Mouse (Mus musculus): ENCODE data around the gene Habp4.
A peak's percentile ranks its signal among the peaks of the same experiment; 100 is the strongest.

The Habp4 gene

DNA sequence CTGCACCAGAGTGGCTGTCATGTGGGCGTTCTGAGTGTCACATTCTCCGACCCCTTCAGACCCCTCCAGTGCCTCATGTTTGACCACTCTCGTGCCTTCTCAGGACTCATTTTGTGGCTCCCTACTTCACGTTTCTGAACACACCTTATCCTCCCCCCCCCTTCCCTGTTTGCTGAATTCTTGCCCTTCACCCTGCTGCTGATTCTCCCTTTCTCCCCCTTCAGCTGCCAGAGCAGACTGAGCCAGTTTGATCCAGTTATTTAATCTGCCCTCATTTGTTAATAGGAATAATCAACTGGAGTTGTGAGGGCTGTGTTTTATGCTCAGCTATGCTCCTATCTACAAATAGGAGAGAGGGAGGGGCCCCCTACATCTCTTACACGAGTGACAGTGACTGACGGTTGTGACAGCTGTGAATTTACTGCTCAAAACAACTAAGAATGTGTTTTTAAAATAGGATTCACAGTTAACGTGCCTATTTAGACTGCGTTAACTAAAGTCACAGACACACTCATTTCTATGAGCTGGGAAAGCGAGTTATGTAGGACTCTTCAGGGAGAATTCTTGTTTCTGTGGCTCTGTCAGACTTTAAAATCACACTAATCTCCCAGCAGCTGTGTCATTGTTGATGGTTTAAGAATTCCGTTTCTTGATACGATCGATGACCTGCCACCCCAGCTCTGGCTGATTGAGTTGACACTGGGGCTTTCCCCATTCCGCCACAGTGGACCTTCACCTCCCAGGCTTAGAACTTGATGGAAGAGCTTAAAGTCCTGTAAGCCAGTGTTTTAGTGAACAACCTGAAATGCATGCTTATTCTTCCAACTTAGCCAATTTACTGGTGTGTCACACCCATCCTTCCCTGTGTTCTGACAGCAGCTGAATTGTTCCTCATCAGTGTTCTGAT, 17.4 kb downstream of the Habp4 start:
- DNase-seq = peak; percentile 76

DNA sequence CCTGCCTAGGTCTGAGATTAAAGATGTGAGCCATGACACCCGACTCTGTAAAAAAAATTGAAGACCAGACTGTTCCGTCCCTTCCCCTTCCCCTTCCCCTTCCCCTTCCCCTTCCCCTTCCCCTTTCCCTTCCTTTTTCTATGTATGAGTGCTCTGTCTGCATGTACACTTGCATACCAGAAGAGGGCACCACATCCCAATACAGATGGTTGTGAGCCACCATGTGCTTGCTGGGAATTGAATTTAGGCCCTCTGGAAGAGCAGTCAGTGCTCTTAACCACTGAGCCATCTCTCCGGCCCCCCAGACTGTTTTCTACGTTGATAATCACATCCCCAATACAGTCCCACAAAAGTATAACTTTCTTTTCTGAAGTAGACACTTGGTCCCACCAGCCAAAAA, 18.7 kb downstream of the Habp4 start:
- peak; percentile 52 for DNase-seq

DNA sequence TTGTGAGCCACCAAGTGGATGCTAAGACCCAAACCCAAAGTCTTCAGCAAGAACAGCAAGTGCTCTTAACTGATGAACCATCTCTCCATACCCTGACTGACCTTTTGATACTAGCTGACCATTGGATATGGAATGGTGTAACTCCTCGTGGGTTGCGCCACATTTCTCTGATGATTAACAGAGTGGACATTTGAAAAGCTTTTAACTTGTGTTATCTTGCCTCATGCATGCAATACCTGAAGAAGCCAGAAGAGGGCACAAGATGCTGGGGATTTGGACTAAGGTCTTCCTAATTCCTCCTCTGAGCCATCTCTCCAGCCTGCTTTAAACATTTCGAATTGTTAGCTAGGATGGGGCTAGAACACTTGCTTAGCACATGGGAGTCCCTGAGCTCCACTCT, 19.3 kb downstream of the Habp4 start:
- peak; percentile 71 for DNase-seq

DNA sequence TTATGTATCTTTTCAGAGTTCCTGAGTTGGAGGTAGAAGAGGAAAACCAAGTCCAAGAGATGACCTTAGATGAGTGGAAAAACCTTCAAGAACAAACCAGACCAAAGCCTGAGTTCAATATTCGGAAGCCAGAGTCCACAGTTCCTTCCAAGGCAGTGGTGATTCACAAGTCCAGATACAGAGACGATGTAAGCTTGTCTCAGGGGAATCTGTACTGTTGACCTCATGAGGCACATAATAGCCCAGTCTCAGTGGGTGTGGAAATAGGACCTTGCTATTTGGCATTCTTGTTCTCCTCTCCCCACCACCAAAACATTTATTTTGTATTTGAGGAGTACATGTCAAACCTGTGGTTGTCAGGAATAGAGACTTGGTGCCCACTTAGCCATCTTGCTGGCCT, 20.5 kb downstream of the Habp4 start:
- peak; percentile 81 for DNase-seq

DNA sequence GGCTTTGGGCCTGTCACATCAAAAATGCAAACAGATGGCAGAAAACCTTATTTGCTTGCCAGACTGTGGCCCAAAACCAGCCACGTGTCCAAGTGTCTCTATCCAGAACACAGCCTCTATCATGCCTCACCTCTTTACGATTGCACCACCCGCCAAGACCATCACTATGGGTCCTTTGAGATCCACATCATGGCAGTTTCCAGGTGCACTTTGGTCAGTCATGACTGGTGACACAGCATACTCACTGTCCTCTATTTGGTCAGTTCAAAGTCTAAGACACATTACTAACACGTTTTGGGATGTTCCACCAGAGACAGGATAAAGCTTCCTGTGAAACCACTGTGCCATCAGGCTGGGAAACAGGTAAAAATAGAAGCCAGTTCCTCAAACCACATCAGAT, 22.0 kb downstream of the Habp4 start:
- DNase-seq = peak; percentile 66

DNA sequence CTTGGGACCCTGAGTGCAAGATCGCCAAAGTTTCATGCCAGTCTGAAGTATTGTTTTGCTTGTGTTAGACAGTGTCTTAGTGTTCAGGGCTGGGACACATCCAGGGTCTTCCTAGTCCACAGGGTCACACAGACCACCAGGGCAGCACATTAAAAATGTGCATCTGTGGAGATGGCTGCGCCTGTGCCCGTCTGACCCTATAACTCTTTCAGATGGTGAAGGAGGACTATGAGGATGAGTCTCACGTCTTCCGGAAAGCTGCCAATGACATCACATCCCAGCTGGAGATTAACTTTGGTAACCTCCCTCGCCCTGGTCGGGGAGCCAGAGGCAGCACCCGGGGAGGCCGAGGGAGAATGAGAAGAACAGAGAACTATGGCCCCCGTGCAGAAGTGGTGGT, 22.7 kb downstream of the Habp4 start:
- DNase-seq = peak; percentile 82

DNA sequence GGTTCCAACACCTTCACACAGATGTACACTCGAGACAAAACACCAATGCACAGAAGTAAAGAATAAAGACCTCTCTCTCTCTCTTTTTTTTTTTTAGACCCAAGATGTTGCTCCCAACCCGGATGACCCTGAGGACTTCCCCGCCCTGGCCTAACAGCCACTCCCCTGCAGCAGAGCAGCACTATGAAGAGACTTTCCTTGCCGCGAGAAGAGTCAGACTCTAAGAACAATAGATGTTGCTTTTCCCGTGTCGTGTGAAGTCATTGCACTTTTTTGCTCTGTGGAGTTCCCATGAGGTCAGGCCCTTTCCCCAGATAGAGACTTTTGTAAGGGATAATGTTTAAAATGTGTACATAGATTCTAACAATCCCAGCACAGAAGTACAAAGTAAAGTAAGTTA, 23.6 kb downstream of the Habp4 start:
- peak; percentile 39 for DNase-seq

DNA sequence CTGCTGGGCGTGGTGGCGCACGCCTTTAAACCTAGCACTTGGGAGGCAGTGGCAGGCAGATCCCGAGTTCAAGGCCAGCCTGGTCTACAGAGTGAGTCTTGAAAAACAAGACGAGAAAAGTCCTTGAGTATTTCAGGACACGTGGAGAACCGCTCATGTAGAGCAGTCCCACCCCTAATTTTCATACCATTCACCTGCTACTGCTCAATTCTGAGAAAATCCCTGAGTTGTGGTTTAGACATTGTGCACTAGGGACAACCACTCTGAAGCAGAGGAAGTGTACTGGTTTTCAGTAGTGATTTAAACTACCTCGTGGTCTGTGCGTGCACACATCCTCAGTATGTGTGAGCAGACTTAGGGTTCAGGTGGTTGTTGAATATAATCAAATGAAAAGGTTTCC, 24.0 kb downstream of the Habp4 start:
- DNase-seq = peak; percentile 39

DNA sequence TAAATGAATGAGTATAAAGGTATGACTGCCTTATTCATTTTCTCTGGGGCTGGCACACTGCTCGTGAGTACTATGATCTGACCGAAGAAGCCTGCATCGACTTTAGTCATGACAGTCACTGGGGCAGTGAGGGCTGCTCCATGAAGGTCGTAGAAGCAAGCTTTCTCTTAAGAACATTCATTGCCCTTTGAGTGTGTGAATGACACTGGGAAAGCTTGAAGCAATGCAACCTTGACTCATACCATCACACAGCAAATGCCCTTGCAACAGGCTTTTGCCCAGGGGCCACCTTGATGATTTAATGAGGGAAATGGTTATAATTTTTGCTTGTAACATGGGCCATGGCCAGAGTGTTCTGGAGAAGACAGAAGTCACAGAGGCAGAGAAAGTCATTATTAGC, 24.9 kb downstream of the Habp4 start:
- peak; percentile 63 for DNase-seq

DNA sequence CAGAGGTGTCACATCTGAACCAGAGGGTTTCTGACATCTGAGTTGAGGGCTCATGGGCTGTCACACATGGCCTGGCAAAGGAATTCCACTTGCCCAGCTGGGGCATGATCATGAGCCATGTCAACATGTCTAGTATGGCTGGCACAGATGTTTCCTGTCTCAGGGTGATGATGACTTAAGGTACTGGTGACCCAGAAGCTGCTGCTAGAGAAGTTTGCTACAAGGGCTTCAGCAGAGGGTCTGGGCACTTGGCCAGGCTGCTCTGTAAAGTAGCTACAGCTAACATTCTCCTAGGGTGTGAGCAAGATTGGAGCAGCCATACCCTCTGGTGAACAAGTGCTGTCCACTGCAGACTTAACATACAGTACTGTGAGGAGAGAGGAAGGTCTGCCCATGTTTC, 25.4 kb downstream of the Habp4 start:
- no peak for DNase-seq

DNA sequence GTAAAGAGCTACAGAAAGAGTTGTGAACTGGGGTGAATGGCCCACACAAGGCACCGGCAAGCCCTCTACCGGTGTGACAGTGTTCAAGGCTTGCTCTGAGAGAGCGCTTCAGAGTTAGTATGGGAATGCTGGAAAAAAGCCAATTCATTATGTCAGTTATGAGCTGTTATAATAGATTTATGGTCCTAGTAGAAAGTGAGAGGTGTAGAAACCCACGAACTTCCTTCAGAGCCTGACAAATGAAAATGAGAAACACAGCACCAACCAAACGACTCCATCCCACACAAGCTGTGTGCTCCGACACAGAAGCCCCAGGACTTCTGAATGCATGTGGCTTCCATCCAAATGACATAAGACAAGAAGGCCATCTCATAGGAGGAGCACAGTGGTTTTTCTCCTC, 36.3 kb downstream of the Habp4 start:
- DNase-seq = no peak

DNA sequence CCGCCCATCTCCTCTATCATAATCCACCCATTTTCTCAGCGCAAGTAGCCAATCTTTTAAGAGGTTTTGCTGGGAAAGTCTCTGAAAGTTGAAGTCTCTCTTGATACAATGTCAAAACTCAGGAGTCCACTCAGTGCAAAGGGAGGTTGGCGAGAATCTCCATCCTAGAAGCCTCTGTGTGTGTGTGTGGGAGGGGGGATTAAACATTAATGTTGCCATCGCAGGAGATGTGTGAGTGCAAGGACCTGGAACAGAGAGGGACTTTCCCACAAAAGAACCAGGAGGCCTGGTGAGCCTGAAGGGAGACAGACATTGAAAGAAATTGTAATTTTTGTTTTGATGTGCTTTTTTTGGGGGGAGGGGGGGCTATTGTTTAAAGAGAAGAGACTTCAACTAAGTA, 36.7 kb downstream of the Habp4 start:
- no peak for DNase-seq

DNA sequence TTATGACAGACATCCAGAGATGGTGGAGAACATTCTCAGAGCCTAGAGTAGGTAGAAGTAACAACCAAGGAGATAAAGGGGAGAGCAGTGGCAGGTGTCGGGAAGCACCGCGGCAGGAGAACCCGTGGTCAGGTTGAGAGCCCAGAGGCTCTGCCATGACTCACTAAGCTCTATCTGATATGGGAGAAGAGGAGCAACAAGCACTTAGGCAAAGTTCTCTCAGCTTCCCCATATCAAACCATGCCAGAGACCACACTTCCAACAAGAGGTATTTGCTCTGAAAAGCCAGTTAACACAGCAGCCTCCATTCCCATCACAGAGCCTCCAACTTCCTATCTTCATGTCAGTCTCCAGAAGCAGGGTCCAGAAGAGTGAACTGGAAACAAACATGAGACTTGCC, 39.3 kb downstream of the Habp4 start:
- no peak for DNase-seq

DNA sequence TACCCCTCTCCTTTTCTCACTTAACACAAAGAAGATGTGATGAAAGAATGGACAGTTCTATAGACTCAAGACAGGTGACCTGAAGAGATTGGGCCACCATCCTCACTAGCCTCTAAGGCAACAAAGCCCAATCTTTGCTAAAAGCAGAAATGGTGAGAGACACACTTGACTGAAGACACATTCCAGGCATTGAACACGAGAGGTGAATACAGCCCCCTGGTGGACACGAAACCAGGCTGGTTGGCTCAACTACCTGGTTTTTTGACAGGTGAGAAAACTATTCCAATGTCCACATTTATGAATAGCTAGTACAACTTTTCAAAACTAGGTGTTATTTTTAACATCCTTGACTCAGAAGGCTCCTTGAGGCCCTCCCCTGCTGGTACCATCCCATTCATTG, 43.1 kb downstream of the Habp4 start:
- DNase-seq = peak; percentile 54

DNA sequence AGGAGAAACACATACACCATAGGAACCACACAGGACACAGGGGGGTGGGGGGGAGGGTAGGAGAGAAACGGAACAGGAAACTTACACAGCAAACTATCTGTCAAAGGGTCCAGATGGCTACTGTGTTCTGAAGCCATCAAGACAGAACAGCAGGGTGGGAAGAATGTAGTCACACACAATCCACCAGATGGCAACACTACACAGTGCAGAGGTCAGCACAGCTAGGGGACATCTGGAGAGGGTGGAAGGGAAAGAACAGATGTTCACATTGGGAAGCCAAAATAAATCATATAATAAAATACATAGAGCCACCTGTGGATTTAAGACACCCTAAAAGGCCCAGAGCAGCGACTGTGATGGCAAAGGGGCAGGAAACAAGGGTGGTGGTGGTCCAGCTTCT, 43.6 kb downstream of the Habp4 start:
- peak; percentile 83 for DNase-seq

DNA sequence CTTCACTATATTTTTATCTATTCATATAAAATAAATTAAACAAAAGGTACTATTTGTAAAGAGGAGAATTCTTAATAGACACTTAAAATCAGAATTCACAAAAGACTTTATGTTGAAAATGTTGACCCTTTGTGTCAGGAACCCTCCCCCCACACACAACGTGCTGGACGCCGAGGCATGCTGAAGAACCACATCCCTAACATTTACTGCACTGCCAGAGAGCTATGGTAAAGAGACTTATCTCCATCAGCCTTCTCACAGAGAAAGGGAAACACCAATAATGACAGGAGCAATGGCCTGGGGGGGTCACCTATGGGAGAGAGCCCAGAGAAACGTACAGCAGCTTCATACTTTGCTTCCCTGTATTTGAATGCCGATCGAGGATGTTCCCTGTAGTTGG, 46.5 kb downstream of the Habp4 start:
- DNase-seq = peak; percentile 53

DNA sequence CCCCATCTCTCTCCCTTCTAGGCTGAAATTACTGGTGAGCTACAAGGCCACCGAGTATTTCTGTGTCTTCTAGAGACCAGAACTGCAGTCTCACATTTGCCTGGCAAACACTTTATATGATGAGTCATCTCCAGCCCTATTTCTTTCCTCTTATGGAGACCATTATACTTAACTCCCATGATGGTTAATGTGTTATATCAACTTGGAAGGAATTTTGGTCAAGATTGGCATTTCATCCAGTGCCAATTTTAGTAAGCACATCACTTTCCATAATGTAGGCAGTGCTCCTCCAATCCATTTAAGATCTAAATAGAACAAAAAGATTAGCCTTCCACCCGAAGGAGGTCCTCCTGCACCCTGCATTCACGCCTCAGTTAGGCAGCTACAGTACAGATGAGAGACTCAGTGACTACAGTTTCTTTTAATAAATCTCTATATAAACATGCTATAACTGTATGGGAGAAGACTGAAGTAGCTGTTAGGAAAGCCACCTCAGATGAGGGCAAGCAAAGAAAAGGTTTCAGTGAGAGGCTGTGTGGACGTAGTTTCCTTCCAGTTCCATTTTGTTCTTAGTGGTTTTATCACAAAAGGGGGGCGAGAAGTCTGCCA, 50.5 kb downstream of the Habp4 start:
- peak; percentile 14 for DNase-seq

DNA sequence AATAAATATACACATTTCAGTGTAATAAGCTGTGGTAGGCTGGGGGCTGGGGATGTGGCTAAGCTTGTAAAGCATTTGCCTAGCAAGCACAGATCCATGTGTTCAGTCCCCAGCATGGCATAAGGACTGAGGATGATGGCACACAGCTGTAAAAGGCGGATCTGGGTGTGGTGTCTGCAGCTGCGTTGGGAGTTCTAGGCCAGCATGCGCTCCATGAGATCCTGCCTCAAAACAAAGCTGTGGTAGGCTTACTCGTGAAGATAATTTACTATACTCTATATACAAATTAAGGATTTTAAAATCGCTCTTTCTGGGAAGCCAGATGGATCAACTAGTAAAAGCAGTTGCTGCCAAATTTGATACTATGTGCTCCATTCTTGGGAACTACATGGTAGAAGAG, 53.3 kb downstream of the Habp4 start:
- peak; percentile 73 for DNase-seq

DNA sequence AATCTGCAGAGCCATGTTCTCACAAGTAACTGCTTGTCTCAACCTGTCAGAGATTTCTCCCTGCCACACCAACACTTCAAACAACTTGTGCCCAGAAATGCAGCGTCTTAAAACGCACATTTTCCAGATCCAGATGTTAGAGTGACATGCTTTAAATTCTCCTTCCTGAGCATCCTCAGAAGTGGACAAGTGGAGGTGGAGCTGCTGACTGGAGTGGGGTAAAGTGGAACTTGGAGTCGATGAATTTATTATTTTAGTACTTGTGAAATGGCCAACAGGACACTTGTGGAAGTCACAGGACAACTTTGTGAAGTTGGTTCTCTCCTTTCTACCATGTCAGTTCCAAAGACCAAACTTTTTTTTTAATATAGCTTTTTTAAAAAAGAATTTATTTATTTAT, 64.1 kb downstream of the Habp4 start:
- DNase-seq = peak; percentile 27

DNA sequence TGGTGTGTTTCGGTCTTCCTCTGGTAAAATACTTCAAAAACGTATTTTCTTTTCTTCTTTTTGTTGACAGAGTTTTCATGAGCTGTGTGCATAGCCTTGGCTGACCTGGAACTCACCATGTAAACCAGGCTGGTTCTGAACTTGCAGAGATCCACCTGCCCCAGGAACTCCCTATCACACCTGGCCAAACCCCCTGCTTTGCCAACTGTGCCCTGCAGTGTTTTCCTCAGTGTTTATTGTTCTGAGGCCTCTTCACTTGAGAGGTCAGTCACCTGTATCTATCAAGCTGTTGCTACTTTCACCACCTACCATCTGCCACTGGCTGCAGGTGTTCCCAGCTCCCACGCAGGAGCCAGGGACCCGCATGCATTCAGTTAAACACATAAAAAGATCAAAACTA, 65.1 kb downstream of the Habp4 start:
- peak; percentile 55 for DNase-seq

DNA sequence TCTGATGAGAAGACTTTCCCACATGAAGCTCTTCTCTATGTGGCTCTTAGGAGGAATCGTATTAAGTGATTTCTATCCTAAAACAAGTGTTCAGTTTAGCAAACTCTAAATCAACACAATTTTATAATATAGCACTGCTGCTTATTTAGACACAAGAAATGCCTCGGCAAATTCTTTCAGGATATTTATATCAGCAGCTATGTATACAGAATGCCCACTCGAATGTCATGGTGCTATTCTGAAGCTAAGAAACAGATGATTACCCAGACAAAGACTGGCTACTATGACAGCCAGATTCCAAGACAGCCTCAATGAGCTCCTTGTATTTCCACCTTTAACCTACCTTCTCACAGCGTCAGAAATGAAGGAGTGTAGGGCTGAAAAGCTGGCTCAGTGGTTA, 71.5 kb downstream of the Habp4 start:
- DNase-seq = no peak

DNA sequence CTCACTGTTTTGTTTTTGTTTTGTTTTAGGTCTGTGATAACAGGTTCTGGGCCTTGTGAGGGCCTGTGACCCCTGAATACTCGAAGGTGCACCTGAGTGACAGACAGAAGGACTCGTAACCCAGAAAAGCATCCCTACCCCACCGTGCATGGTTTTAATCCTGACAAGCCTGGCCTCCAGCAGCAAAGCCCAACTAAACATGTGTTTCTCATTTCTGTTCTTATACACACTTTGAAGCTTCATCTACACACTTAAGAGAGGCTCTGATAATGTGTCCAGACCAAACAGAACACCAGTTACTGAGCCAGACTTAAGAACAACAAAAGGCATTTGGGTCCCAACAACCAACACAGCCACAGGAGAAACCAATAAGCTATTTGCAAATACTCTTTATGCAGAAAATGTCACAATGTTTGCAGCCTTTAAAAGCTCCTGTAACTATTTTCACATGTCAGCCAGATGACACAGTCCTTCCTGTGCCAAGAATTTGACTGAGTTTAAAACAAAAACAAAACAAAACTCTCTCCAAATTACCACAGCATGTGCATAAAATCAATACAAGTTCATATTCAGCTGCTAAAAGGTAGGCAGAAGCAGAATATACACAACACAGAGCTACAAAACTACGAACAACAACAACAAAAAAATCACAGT, 73.6 kb downstream of the Habp4 start:
- DNase-seq = no peak

DNA sequence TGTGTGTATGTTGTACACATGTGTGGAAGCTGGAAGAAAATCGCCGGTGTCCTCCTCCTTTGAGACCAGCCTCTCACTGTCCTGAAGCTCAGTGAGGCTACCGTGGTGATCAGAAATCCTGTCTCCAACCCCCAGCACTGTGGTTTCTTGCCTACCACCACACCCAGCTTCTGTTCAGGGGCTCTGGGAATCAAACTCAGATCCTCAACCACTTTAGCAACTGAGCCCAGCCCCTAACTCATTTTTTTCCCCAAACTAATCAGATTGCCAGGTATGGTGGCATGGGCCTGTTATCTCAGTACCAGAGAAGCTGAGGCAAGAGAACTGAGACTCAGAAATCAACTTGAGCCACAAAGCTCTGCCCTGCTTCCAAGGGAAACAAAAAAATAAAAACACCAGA, 74.2 kb downstream of the Habp4 start:
- peak; percentile 74 for DNase-seq

Measured in heart, adult 11 months (tissue).